Mouse (Mus musculus): ENCODE results near the gene Rfc4.

GRCm38 (mm10) chr16:23173904-23174303 is 46.4 kb upstream of the Rfc4 start:
- TF ChIP-seq HCFC1 (IDR thresholded peaks at IDR 0.05; ENCODE audit: borderline replicate concordance, insufficient read depth, low read length) (no peak), ZNF384 (IDR thresholded peaks at IDR 0.05; ENCODE audit: low read depth, low read length) (no peak), MAFK (IDR thresholded peaks at IDR 0.05; ENCODE audit: insufficient read depth, low read depth, low read length) (no peak)
